Mouse (Mus musculus) kidney, adult 9 months (tissue): Measurements from ENCODE around the gene Oser1.
"Not testable (repeated sequence)": the region's sequence is repeated elsewhere in the genome, so short reads cannot be mapped to it uniquely, and the experiment has no call there.

Experiments
- DNase-seq: peaks from one replicate; pipeline ENCODE4 v3.0.0; 2022

Gene Oser1

GRCm38 (mm10) chr2:163439488-163439887 is 15.0 kb upstream of the Oser1 start:
- no peak for DNase-seq

- peak; percentile 16 for DNase-seq
Observed at GRCm38 (mm10) chr2:163438619-163439451, 14.3 kb upstream of the Oser1 start.

DNA sequence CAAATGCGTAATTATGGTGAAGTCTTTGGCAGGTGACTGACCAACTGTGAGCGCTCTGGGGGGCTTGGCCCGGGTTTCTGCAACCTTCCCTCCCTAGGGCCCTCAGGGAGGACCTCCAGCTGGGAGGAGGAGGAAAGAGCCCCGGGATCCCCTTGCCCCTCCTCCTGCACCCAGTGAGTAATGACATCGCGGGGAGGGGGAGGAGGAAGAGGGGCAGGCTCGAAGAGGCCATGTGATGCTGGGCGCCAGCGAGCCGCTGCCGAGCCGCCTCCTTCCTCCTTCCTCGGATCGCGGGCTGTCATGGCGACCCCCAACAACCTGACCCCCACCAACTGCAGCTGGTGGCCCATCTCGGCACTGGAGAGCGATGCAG is 13.7 kb upstream of the Oser1 start, which contains the start of gene Gdap1l1:
Gene Gdap1l1 (plus strand): TSS at position 231 of the 373 bp plus-strand sequence.
- no peak for DNase-seq

GRCm38 (mm10) chr2:163437800-163438199 is 13.3 kb upstream of the Oser1 start:
- no peak for DNase-seq

DNA sequence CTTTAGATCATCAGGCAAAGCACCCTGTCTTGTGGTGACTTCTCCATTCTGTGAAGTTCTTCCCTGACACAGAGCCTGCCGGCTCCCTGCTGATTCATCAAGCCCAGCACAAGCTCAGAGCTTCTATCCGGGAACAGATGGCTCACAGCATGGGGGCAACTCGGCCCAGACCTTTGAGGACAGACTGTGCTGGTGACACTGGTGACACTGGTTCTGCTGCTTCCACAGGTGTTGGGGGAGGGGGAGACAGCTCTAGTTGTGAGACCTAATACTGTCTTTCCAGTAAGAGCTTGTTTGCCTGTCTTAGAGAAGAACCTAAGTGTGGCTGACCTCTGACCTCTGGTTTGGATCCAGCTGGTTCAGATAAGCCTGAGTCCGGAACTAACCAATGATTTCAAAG is 9.5 kb upstream of the Oser1 start:
- DNase-seq: no peak

DNA sequence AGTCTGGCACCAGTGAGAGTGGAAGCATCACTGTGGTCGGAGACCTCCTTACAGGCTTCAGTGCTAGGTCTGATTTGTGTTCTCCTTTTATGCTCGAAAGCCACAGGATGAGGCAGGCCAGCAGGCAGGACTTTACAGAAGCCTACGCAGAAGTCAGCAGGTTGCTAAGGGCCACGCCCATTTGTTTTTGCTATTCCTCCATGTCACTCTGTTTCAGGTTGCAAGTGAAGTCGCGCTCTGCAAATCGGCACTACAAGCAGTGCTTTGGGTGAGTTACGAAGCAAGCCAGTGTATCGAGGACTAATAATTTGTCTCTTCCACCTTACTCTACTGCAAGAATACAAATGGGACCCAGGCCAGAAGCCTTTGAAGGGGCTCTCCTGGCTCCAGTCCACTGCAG is 6.8 kb upstream of the Oser1 start:
- no peak for DNase-seq

DNA sequence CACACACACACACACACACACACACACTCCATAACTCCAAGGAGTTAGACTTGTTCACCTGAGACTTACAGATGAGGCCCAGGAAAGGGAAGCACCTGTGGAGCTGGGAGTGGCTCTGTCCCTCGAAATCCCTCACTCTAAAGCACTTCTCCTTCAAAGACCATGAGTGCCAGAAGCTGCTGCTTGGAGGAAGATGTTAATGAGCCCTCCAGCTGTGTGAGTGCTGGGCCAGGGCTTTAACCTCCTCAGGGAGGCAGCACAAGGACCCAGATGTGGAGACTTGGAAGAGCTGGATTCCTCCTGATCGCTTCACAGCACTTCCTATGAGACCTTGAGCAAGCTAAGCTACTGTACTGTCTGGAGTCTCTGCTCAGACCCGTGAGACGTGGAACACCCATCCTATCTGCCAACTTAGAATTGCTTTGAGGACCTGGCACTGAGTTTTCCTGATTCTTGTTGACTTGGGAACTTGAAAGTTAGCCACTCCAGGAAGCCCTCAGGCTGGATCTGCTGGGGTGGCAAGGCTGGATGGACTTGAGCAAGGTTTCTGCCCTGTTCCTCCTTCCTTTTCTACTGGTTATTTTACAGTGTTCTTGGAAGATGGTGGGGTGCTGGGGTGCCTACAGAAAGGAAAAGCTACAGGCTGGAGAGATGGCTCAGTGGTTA is 4.0 kb upstream of the Oser1 start:
- DNase-seq: no peak

GRCm38 (mm10) chr2:163422895-163423660 is 1.4 kb downstream of the Oser1 start:
- DNase-seq: peak; percentile 87

DNA sequence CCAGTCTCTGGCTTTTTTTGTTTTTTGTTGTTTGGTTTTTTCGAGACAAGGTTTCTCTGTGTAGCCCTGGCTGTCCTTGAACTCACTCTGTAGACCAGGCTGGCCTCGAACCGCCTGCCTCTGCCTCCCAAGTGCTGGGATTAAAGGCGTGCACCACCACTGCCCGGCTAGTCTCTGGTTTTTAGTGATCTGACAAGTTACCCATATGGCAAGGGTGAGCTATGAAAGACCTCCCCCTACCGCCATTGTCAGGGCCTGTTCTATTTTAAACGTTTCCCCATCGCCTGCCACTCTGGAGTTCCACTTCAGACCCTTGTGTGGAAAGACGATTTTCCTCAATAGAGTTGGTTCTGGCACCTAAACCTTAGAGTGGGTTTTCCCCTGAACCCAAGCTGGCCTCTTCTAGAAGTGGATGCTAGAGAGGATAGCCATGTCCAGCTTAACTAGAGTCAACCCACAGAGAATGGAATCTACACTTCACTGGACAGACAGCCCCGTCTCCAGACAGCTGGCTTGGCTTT is 4.1 kb downstream of the Oser1 start:
- DNase-seq: peak; percentile 21

- DNase-seq: peak; percentile 100
Observed at GRCm38 (mm10) chr2:163419346-163420045, 5.0 kb downstream of the Oser1 start.

- DNase-seq: no peak
Observed at GRCm38 (mm10) chr2:163418841-163419345, 5.6 kb downstream of the Oser1 start.

- no peak for DNase-seq
Observed at GRCm38 (mm10) chr2:163417830-163418229, 6.7 kb downstream of the Oser1 start.

DNA sequence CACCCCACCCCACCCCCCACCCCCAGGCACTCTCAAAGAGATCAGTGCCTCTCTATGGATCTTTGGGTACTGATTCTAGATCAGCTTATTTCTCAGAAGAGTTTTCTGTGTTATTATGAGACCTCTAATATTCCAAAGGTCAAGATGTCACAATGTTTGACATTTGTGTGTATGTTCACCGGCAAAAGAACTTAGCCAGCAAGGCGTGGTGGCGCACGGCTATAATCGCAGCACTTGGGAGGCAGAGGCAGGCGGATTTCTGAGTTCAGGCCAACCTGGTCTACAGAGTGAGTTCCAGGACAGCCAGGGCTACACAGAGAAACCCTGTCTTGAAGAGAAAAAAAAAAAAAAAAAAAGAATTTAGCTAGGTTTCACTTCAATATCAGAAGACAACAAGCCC is 7.5 kb downstream of the Oser1 start:
- no peak for DNase-seq

- DNase-seq: no peak
Observed at GRCm38 (mm10) chr2:163412846-163413590, 11.5 kb downstream of the Oser1 start.

GRCm38 (mm10) chr2:163412419-163412818 is 12.1 kb downstream of the Oser1 start:
- DNase-seq: no peak

DNA sequence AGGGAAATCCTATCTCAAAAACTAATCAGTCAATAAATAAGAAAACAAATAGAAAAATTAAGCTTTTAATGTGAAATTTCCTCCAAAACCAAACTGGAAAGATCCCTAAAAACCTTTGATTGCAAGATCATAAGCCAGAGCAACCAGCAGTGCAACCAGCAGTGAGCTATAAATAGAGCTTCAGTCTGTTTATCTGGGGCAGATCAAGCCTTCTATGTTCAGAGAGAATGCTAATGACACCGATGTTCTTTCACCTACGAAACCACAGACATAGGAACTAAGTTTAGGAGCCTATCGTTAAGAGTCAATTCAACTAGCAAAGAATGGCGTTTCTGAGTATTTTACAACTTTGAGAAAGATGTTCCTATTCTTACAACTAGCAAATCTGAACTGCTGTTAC is 12.7 kb downstream of the Oser1 start:
- DNase-seq: no peak

DNA sequence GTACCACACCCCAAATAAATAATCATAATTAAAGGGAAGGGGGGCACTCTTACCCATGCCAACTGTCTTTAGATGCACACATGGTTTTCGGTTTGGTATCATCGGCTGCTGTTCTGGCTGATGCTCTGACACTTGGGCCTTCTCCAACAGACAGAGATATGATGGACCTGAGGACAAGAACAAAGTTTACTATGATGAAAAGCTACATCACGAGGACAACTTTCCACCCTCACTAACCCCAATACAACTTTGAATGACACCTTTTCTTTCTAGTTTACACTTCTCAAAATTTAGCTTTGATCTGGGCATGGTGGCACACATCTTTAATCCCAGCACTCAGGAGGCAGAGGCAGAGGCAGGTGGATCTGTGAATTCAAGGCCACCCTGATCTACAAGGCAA is 13.2 kb downstream of the Oser1 start:
- not testable (repeated sequence) for DNase-seq

- no peak for DNase-seq
Observed at GRCm38 (mm10) chr2:163410211-163410610, 14.3 kb downstream of the Oser1 start.

DNA sequence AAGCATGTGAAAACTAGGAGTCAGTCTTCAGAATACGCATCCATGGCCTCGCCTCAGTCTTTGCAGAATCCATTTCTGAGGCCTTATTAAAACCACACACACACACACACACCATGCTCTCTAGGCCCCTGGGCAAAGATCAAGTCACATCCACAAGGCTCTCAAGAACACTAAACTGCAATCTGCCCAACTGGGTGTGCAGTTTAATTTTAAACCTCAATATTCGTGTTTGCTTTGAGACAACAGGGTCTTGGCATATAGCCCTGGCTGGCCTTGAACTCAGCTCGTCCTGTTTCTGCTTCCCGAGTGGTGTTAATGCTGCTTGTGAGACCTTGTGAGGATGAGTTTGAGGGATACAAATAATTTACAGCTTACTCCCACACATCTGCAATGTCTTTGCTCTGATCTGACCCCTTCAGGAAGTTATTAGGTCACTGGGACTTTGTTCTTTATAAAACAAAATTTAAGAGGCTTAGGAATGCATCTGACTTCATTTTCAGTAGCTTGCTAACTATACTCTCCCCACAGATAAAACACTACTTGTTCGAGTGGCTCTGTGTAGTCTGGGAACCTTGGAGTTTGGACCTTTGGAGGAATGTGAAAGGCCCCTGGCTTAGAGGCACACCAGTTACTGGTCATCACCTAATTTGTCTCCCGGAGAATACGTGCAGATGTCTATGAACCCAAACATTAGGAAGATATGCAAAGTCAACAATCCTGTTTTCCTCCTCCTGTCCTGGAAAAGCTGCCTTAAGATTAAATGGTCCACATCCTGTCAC is 20.3 kb downstream of the Oser1 start:
- DNase-seq: peak; percentile 52

DNA sequence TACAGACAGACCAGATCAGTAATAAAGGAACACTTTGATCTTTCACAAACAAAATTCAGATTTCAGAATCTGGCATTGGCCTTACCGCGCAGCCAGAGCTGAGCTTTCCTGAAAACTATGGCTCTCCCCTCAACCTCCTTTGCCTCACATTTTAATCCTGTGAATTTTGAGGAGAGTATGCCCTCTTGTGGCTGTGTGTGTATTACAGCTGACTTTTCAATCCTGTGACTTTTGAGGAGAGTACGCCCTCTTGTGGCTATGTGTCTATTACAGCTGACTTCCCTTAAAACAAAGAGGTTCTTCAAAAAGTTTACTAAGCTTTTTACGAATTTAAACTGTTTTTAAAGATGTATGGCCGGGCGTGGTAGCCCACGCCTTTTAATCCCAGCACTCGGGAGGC is 23.3 kb downstream of the Oser1 start:
- DNase-seq: peak; percentile 90

GRCm38 (mm10) chr2:163399222-163399621 is 25.3 kb downstream of the Oser1 start:
- DNase-seq: no peak
